Mouse (Mus musculus) inflammation-experienced regulatory T-cells (primary cell): ENCODE results near the gene Gm3371. TPM values are rescaled to one million over a fixed set of nuclear protein-coding genes. Genes with fewer than 3 reads are reported as not detected.

Experiments
- polyA plus RNA-seq, 2 experiments: library from polyadenylated mRNA; unstranded; fragments of 100-300 nt; shearing (Covaris generic); gene quantifications; one replicate each; pipeline ENCODE4 v1.2.1; 2017

The Gm3371 gene
- not detected for polyA plus RNA-seq

DNA sequence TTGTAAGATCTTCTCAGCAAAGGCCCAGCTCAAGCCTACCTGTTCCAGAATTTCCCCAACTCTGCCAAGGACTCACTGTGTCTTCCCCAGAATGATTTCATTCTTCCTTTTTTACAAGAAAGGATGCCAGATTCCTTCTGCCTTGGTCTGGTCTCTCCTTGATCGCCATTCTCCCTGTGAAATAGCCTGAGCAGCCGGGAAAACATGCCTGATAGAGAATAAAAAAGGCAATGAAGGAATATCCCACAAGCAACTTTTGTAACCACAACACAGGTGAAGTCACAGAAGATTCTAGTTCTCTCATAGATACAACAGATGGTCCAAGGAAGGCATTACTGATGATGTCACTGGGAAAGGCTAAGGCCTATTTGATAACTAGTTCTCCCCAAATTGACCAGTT lies at the start of gene Gm3371:
Gene Gm3371, minus strand, starts transcription at position 101 of the 400 bp plus-strand sequence.

DNA sequence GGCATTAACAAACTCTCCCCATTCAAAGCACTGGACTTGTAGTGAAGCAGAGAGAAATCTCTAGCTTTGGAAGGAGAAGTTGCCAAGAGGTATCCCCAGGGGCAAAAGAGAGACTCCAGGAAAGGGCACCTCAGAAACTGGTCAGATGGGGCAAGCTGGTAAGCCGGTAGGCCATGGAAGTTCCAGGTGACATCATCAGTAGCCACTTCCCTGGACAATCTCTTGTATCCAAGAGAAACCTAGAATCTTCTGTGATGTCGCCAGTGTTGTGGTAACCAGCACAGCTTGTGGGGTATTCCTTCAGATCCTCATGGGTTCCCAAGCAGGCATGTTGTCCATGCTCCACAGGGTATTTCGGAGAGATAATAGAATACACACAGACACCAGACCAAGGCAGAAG lies 22.8 kb upstream of the Gm3371 start, which contains the start of gene Gm8232:
Gene Gm8232, plus strand, starts transcription at position 301 of the 400 bp plus-strand sequence.

DNA sequence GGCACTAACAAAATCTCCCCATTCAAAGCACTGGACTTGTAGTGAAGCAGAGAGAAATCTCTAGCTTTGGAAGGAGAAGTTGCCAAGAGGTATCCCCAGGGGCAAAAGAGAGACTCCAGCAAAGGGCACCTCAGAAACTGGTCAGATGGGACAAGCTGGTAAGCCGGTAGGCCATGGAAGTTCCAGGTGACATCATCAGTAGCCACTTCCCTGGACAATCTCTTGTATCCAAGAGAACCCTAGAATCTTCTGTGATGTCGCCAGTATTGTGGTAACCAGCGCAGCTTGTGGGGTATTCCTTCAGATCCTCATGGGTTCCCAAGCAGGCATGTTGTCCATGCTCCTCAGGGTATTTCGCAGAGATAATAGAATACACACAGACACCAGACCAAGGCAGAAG lies 45.4 kb downstream of the Gm3371 start, which contains the start of gene Gm8229:
Gene Gm8229, plus strand, starts transcription at position 301 of the 400 bp plus-strand sequence.

Other genes with a start within 250 kb of the Gm3371 start
- gene Gm8212, start 213.0 kb downstream of the Gm3371 start, polyA plus RNA-seq = under 1 TPM in 1 of 2 experiments, not detected in 1; 0.92 TPM
- gene 4930503E14Rik, start 197.4 kb downstream of the Gm3371 start, polyA plus RNA-seq = under 1 TPM in 1 of 2 experiments, not detected in 1; 0.76 TPM
- gene Gm8220, start 125.1 kb downstream of the Gm3371 start, polyA plus RNA-seq = under 1 TPM in 1 of 2 experiments, not detected in 1; 0.70 TPM
- gene Gm5930, start 72.1 kb downstream of the Gm3371 start, polyA plus RNA-seq = under 1 TPM in 1 of 2 experiments, not detected in 1; 0.36 TPM
- gene Gm8229, start 45.3 kb downstream of the Gm3371 start, polyA plus RNA-seq = not detected
- gene Gm8232, start 22.9 kb upstream of the Gm3371 start, polyA plus RNA-seq = under 1 TPM in 1 of 2 experiments, not detected in 1; 0.14 TPM
- gene BC061237, start 81.8 kb upstream of the Gm3371 start, polyA plus RNA-seq = not detected
- not detected for gene Gm17093, start 107.6 kb upstream of the Gm3371 start, polyA plus RNA-seq
- not detected for gene Gm8247, start 172.5 kb upstream of the Gm3371 start, polyA plus RNA-seq
- gene Gm5624, start 217.2 kb upstream of the Gm3371 start, polyA plus RNA-seq = not detected